Mouse (Mus musculus) hindbrain, postnatal 0 days (tissue): ENCODE measurements around the gene Col26a1. TPM values are rescaled to one million over a fixed set of nuclear protein-coding genes. Genes with fewer than 3 reads are reported as not detected.
A peak's percentile ranks its signal among the peaks of the same experiment; 100 is the strongest.

Experiments
- ATAC-seq: fragments of 200-750 bp; cut with Nextera tagmentation; 2 replicates; pipeline ENCODE4 v1.8.0; 2017; ENCODE audit warnings: mild to moderate bottlenecking, moderate TSS enrichment, moderate library complexity
- DNase-seq: peaks from one replicate; pipeline ENCODE4 v3.0.0-alpha.2; 2015; ENCODE audit warnings: low spot score
- H3K27ac ChIP-seq: fragments of 300-500 bp; sonication (generic); 2 replicates; pipeline ENCODE4 v1.5.1; 2014; ENCODE audit warnings: mild to moderate bottlenecking
- H3K27me3 ChIP-seq: fragments of 300-500 bp; sonication (generic); 2 replicates; pipeline ENCODE4 v1.6.1; 2014; ENCODE audit warnings: low read length, mixed read lengths; ENCODE audit not compliant: insufficient read depth
- H3K36me3 ChIP-seq: fragments of 300-500 bp; sonication (generic); 2 replicates; pipeline ENCODE4 v1.6.1; 2014; ENCODE audit warnings: low read length, mixed read lengths; ENCODE audit not compliant: insufficient read depth
- H3K4me1 ChIP-seq: fragments of 300-500 bp; sonication (generic); 2 replicates; pipeline ENCODE4 v1.6.1; 2014; ENCODE audit warnings: antibody characterized with exemption, low read length, mixed read lengths; ENCODE audit not compliant: insufficient read depth
- H3K4me2 ChIP-seq: fragments of 300-500 bp; sonication (generic); 2 replicates; pipeline ENCODE4 v1.6.1; 2014; ENCODE audit warnings: low read depth, mild to moderate bottlenecking, low read length, moderate library complexity, mixed read lengths
- H3K4me3 ChIP-seq: fragments of 300-500 bp; sonication (generic); 2 replicates; pipeline ENCODE4 v1.5.1; 2014; ENCODE audit warnings: low read length
- H3K9ac ChIP-seq: fragments of 300-500 bp; sonication (generic); replicated peaks from 2 replicates; pipeline ENCODE4 v1.6.1; 2014; ENCODE audit warnings: mild to moderate bottlenecking, low read length, moderate library complexity, mixed read lengths
- H3K9me3 ChIP-seq: fragments of 300-500 bp; sonication (generic); 2 replicates; pipeline ENCODE4 v1.6.1; 2016; ENCODE audit warnings: low read length, mixed read lengths
- CTCF ChIP-seq: IDR thresholded peaks from 2 replicates; pipeline ENCODE4 v1.5.1; 2016; ENCODE audit warnings: antibody characterized with exemption, control low read depth, low read depth
- WGBS: fragments of 180-500 bp; shearing (Covaris S2); extraction: QIAGEN DNeasy Blood & Tissue Kit; methylation state at CpG from one replicate; pipeline ENCODE4 v1.1.7; 2014; 5-methylcytosine and 5-hydroxymethylcytosine counted together
- polyA plus RNA-seq: library from polyadenylated mRNA; unstranded; fragments of >200 nt; fragmentation: Nextera tagmentation; extraction: Ambion mirVana; gene quantifications from 2 replicates; pipeline ENCODE4 v1.2.1, GENCODE M21; 2015
- total RNA-seq: library from RNA; depleted of rRNA; stranded (reverse); fragments of >200 nt; gene quantifications from 2 replicates; pipeline ENCODE4 v1.2.3, GENCODE M21; 2014

Col26a1 gene
- total and polyA plus RNA-seq, 2 experiments from 2014 or later = 35.6 to 56.6 TPM

DNA sequence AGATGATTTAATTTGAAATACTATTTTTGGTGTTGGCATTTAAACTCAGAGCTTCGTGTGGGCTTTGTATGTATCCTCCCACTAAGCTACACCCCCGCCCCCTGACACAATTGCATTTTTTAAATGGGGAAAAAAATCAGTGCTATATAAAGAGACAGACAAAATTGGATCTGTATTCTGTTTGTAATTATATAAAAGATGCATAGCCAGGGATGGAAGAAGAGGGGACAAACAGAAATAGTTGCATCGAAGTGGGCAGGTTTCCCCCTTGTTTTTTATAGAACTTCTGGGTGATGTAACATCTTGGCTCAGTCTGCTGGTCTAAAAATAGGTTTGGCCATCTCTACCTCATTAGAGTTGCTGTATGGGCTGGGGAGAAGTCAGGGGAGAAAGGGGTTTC lies 107.5 kb downstream of the Col26a1 start:
- Histone ChIP-seq H3K4me3 (no peak overlapping the region), H3K27me3 (no peaks in the 10 kb centered on the region), H3K27ac (no peak overlapping the region), H3K4me2 (no peak overlapping the region), H3K36me3 (no peaks in the 10 kb centered on the region), H3K9ac (no peak overlapping the region), H3K4me1 (no peaks in the 10 kb centered on the region), H3K9me3 (no peaks in the 10 kb centered on the region)
- no peak for TF ChIP-seq CTCF
- DNase-seq (no peak), ATAC-seq (no peak)
- WGBS = 78% methylated on average over 3 of the region's 3 CpGs

DNA sequence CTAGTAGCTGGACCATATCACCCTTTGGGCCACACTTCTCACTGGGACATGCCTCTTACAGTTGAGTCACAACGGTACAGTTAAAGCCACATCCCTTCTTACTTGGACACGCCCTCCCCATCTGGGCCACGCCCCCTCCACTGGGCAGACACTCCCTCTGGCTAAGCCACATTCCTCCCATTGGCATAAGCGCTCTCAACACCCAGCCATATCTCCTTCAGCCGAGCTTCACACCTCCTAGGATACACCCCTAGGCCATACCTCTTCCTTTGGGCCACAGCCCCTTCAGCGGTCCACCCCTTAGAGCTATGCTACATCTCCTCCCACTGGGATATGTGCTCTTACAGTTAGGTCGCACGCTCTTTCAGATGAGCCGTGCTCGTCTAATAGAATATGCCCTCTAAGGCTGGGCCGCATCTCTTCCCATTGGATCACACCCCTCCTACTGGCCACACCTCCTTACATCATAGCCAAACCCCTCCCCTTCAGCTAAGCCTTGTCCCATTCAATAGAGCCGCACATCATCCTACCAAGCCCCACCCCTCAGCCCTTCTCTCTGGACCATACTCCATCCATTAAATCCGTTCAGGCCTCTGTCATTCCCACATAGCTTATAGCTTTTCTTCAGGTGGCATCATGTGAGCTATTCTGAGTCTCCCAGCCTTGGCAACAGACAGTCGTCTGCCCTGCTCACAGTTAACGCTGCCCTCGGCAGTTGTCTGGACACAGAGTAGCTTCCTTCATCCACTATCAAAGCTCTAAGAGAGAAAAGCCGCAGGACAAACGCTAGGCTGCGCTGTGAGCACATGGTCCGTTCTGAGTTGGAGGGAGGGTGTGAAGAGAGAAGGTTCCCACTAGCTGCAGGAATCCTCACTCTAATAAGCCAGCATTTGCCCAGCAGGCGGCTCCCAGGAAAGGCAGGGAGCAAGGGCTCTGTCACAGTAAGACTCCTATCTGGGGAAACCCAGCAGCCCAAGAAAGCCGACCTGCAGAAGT lies 109.7 kb downstream of the Col26a1 start:
- Histone ChIP-seq H3K4me3 (no peak overlapping the region), H3K27ac (no peak overlapping the region), H3K27me3 (no peaks in the 10 kb centered on the region), H3K36me3 (no peaks in the 10 kb centered on the region), H3K9ac (no peak overlapping the region), H3K9me3 (no peaks in the 10 kb centered on the region), H3K4me2 (no peak overlapping the region), H3K4me1 (no peaks in the 10 kb centered on the region)
- ATAC-seq = peak; percentile 35; the same call in 1 of the 2 replicates
- peak; percentile 33; the same call in 1 of the 2 replicates for TF ChIP-seq CTCF
- peak; percentile 23 for DNase-seq
- 56% methylated on average over 22 of the region's 22 CpGs for WGBS

DNA sequence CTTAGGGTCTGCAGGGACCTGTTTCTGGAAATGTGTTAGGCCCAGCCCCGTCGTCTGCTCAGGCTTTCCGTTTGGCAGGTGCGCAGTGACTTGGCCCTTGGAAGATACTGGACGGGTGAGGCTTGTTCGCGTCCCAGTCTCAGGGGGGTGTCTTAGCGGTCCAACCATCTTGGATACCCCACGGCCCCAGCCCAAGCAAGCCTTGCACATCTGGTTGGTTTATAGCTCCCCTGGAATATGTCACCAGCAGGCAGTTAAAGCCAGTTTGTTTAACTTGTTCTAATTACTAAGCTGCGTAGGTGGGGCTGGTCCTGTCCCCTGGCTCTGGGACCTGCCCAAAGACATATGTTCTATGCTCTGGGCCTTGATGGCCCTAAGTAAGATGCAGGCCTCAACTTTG lies 111.9 kb downstream of the Col26a1 start:
- DNase-seq (no peak), ATAC-seq (no peak)
- Histone ChIP-seq H3K36me3 (no peaks in the 10 kb centered on the region), H3K27me3 (no peaks in the 10 kb centered on the region), H3K9ac (no peak overlapping the region), H3K4me1 (no peaks in the 10 kb centered on the region), H3K27ac (no peak overlapping the region), H3K4me2 (no peak overlapping the region), H3K4me3 (no peak overlapping the region), H3K9me3 (no peaks in the 10 kb centered on the region)
- WGBS = 95% methylated on average over 10 of the region's 10 CpGs
- no peak for TF ChIP-seq CTCF

DNA sequence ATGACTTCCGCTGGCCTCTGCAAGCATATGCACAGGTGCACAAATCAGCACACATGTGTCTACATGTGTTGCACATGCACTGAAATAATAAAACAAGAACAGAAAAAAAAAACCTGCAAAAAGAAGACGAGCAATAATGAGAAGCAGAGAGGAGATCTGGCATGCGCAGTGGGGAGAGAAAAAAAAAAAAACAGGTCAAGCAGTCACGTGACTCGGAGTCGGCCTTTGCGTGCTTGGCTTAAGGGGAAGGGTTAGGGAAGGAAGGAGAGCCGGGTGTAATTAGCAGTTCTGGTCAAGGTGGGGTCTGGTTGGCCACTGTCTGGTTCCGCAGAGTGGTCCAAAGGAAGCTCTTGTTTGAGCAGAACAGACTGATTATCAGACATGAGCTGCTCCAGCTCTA lies 115.7 kb downstream of the Col26a1 start:
- ATAC-seq = no peak
- DNase-seq = no peak
- WGBS = 82% methylated on average over 9 of the region's 9 CpGs
- no peak overlapping the region for H3K9ac ChIP-seq
- H3K4me1 ChIP-seq = no peaks in the 10 kb centered on the region
- no peak overlapping the region for H3K27ac ChIP-seq
- no peaks in the 10 kb centered on the region for H3K36me3 ChIP-seq
- no peak overlapping the region for H3K4me2 ChIP-seq
- no peak for TF ChIP-seq CTCF
- H3K27me3 ChIP-seq = no peaks in the 10 kb centered on the region
- no peak overlapping the region for H3K4me3 ChIP-seq
- no peaks in the 10 kb centered on the region for H3K9me3 ChIP-seq

DNA sequence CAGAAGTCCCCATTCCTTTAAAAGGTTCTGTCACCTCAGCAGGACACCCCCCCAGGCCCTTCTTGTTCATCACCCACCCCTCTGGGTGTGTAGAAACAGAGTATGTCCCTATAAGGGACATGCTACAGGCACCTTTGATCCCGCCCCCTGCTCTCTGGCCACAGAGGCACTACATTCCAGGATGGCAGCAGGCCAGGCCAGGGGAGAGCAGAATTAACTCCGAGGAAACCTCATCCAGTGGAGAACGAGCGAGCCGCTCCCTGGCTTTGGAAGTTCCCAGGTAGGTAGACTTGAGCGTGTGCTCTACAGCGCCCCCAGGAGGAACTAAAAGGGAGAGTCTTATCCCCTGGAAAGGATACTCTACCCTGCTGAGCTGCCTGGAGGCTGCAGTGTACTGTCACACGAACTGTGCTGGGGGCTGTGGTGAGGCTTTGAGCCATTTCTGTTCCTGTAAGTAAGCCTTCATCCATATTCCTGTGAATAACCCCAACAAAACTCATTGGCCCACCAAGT lies 118.8 kb downstream of the Col26a1 start:
- DNase-seq (no peak), ATAC-seq (no peak)
- H3K4me3 ChIP-seq = no peak overlapping the region
- TF ChIP-seq CTCF = peak; percentile 27; the same call in 1 of the 2 replicates
- H3K9me3 ChIP-seq = no peaks in the 10 kb centered on the region
- H3K27ac ChIP-seq = no peak overlapping the region
- no peak overlapping the region for H3K9ac ChIP-seq
- H3K4me1 ChIP-seq = no peaks in the 10 kb centered on the region
- no peak overlapping the region for H3K4me2 ChIP-seq
- H3K36me3 ChIP-seq = no peaks in the 10 kb centered on the region
- no peaks in the 10 kb centered on the region for H3K27me3 ChIP-seq
- 34% methylated on average over 8 of the region's 8 CpGs for WGBS

DNA sequence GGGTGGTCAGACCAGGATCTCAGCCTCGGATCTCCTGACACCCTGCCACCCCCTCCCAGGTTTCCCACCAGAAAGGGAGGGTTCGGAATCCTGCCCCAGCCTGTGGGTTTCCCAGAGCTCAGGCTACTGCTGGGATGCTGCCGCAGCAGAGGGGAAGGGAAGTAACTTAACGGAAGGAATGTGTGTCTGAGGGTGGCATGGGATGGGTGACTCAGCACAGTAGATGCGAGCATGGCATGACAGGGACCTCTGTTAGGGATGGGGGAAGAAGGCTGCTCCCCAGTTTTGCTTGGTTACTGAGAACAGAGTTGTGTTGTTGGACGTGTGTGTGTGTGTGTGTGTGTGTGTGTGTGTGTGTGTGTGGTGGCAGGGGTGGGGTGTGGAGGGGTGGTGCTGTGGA lies 122.7 kb downstream of the Col26a1 start:
- no peak overlapping the region for H3K9ac ChIP-seq
- H3K27ac ChIP-seq = no peak overlapping the region
- H3K9me3 ChIP-seq = no peaks in the 10 kb centered on the region
- no peaks in the 10 kb centered on the region for H3K36me3 ChIP-seq
- no peak for ATAC-seq
- DNase-seq = no peak
- no peak for TF ChIP-seq CTCF
- no peak overlapping the region for H3K4me2 ChIP-seq
- no peaks in the 10 kb centered on the region for H3K4me1 ChIP-seq
- H3K27me3 ChIP-seq = no peaks in the 10 kb centered on the region
- no peak overlapping the region for H3K4me3 ChIP-seq
- WGBS = 68% methylated on average over 6 of the region's 6 CpGs

DNA sequence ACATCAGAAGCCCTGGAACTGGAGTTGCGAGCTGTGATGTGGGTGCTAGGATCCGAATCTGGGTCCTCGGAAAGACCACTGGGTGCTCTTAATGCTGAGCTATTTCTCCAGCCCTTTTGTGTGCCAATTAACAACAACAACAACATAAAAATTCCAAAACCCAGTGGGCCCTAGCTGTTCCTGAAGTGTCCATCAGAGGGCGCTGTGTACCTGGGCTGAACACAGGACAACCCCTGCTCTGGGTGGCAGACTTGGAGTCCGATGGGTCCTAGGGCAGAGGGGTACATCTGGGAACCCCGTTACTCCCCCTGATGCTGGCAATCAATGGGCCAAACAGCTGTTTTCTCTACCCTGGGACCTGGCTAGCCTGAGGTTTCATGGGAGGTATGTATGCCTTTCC lies 123.2 kb downstream of the Col26a1 start:
- no peak overlapping the region for H3K9ac ChIP-seq
- H3K4me2 ChIP-seq = no peak overlapping the region
- WGBS = 53% methylated on average over 6 of the region's 6 CpGs

More for the DNA sequence above, 123.2 kb downstream of the Col26a1 start:
- Histone ChIP-seq H3K27ac (no peak overlapping the region), H3K4me1 (no peaks in the 10 kb centered on the region), H3K27me3 (no peaks in the 10 kb centered on the region), H3K36me3 (no peaks in the 10 kb centered on the region), H3K9me3 (no peaks in the 10 kb centered on the region), H3K4me3 (no peak overlapping the region)
- TF ChIP-seq CTCF = peak; percentile 62
- DNase-seq (no peak), ATAC-seq (no peak)
